Mouse (Mus musculus) kidney, adult 2 months (tissue): Measurements from ENCODE around the gene Lclat1.
"Not testable (repeated sequence)": the region's sequence is repeated elsewhere in the genome, so short reads cannot be mapped to it uniquely, and the experiment has no call there.

ENCODE experiments used
- CTCF ChIP-seq: fragments of 200-500 bp; conservative IDR thresholded peaks from 2 replicates; pipeline ENCODE4 v1.5.1; 2011; ENCODE audit warnings: low read depth, mild to moderate bottlenecking, control low read depth, low read length, moderate library complexity, mixed read lengths; ENCODE audit not compliant: insufficient read depth, insufficient read length
- POLR2A ChIP-seq: fragments of 200-500 bp; IDR thresholded peaks from one replicate; pipeline ENCODE4 v1.6.1; 2011; ENCODE audit warnings: low read depth, low read length, control low read depth

DNA sequence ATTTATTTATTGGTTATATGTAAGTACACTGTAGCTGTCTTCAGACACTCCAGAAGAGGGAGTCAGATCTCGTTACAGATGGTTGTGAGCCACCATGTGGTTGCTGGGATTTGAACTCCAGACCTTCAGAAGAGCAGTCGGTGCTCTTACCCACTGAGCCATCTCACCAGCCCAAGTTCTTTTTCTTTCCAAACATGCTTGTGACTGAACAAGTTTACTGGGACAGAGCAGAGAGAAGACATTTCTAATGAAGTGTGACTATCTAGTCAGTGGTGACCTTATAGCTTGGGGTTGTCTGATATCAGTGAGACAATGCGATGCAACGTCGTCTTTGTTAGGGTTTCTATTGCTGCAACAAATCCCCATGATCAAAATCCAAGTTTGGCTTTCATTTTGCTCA lies 151.5 kb downstream of the Lclat1 start:
- TF ChIP-seq CTCF, POLR2A: not testable (repeated sequence)
